Mouse (Mus musculus) retina, postnatal 1 day (tissue): Measurements from ENCODE around the gene Paqr6.

ENCODE experiments used
- DNase-seq: peaks from one replicate; pipeline ENCODE4 v3.0.0-alpha.2; 2012

Paqr6 gene

GRCm38 (mm10) chr3:88364337-88364736 lies at the start of gene Paqr6:
Paqr6 (plus strand) TSS chr3:88364584.
- peak; percentile 55 for DNase-seq

GRCm38 (mm10) chr3:88324951-88325405 lies 39.4 kb upstream of the Paqr6 start, which contains the start of gene Glmp:
Glmp (plus strand) TSS chr3:88325023.
- peak; percentile 85 for DNase-seq

GRCm38 (mm10) chr3:88328956-88329355 lies 35.4 kb upstream of the Paqr6 start:
- DNase-seq: no peak

DNA sequence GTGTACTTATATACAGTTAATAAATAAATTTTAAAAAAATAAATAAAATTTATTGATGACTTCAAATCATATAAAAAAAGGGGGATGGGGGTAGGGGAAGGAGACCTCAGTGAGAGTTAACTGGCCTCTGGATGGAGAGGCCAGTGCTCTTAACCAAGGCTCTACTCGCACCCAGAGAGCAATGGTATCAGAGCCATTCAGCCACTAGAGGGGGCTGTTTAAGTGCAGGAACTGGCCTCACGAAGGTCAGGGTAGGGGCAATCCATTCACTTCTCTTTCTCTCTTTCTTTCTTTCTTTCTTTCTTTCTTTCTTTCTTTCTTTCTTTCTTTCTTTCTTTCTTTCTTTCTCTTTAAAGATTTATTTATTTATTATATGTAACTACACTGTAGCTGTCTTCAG lies 33.1 kb upstream of the Paqr6 start:
- DNase-seq: peak; percentile 68

- DNase-seq: no peak
These were observed 30.2 kb upstream of the Paqr6 start for GRCm38 (mm10) chr3:88334029-88334658.

DNA sequence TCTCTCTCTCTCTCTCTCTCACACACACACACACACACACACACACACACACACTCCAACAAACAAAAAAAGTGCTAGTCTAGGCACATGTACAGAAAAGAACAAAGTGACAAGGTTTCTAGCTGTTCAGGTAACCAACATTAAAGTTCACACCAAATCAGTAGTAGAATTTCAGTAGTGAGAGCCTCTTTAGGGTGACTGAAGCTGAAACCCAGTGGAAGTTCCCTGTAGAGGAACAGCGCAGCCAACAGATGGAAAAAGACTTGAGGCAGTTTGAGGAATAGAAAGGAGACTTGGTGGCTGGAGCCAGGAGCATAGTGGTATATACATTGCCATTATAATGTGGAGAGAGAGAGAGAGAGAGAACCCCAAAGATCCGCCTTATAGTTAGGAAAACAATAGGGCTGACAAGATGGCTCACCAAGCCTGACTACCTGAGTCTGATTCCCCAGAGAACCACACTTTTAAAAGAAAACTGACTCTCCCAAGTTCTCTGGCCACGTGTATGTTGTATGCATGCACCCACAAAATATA lies 29.4 kb upstream of the Paqr6 start:
- no peak for DNase-seq

DNA sequence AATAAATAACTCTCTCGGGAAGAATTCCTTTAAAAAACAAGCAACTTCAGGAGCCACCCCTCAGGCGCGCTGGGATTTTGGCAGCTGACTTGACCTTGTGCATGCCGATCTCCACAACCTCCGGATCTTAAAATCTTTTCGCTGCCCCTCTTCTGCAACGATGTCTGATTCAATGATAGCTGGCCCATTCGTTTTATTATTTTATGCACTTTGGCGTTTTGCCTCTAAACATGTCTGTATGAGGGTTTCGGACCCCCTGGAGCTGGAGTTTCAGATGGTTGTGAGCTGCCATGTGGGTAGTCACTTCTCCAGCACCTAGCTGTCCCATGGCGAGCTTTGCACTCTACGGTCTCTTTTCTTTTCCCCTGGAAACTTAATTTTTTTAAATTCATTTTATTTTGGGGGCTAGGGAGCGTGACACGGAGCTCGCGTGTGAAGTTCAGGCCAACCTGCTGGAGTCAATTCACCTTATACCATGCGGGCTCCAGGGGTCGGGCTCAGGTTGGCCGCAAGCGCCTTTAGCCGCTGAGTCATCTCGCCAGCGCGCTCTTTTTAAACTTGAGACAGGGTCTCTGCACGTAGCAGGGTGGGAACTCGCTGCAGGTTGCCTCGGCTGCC lies 28.8 kb upstream of the Paqr6 start:
- no peak for DNase-seq

DNA sequence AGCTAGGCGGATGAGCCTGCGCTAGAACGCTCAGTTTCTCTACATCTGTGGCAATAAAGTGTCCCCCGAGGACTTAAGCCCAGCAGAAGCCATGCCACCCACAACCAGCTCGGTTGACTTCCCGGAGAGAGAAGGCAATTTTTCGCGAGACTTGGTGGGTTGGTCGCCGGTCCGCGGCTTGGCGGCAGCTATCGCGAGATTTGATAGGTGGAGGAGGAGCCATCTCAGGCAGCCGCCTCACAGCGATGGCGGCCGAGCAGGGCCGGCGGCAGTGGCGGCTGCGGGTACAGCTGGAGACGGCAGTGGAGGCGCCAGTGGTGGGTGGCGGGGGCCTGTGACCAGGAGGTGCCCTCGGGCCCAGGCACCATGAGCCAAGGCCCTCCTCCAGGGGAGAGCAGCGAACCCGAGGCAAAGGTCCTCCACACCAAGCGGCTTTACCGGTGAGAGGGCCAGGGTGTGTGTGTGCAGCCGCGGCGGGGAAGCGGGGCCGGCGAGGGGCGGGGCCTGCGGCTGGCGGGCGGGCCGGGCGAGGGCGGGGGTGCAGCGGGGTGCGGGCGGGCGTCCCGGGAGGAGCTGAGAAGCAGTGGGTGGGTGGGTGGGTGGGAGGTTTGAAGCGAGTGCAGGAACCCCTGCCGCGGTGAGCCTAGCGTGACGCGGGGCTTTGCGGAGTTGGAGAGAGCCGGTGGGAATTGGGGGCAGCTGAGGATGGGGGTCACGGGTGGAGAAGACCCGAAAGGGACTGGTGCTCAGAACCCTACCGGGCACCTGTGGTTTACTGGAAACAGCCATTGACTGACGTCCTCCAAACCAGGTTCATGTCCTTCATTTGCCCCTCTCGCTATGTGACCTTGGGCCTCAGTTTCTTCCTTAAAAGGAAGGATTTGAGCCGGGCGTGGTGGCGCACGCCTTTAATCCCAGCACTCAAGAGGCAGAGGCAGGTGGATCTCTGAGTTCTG lies 28.0 kb upstream of the Paqr6 start, which contains the start of the genes Tmem79 and Smg5:
Tmem79 (minus strand) TSS at position 91 of the 956 bp plus-strand sequence.
Smg5 (plus strand) TSS at position 203 of the 956 bp plus-strand sequence.
- peak; percentile 98 for DNase-seq

DNA sequence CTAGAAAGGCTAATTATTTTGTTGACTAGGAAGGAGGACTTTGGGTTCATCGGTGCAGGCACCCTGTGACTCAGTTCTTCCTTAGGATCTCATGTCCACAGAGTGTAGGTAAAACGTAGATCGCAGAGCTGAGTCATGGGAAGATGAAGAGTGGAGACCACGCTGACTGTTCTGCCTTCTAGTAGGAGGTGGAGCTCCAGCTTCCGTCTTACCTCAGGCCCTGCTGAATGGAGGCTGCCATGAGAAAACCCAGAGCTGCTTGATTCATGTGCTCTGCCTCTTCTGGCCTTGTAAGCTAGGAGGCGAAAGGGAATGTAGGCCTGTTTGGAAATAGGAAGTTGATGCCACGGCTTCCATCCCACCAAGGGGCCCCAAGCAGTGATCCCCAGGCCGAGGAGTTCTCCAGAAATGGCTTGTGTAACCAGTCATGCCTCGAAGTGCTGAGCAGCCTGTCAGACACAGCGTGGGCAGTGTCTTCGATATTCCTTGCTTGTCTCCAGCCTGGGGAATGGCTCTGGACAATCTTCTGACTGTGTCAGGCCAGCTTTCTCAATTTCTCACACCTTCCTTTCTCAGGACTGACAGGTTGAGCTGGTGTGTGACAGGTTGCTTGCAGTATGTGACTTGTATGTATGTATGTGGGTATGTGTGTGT lies 26.9 kb upstream of the Paqr6 start:
- DNase-seq: no peak

DNA sequence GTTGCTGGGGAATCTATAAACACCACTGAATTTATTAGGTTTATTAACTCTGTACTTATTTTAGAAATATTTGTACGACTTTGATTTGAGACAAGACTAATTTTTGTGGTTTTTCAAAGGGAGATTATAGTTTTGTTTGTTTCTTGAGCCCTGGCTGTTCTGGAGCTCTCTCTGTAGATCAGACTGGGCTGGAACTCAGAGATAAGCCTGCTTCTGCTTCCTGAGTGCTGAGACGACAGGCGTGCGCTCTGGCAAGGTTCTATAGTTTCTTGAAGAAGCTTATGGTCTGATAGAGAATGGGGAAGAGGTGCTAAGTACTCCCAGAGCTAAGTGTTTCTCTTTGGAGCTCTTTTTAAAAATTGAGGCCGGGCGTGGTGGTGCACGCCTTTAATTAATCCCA lies 26.1 kb upstream of the Paqr6 start:
- DNase-seq: no peak

DNA sequence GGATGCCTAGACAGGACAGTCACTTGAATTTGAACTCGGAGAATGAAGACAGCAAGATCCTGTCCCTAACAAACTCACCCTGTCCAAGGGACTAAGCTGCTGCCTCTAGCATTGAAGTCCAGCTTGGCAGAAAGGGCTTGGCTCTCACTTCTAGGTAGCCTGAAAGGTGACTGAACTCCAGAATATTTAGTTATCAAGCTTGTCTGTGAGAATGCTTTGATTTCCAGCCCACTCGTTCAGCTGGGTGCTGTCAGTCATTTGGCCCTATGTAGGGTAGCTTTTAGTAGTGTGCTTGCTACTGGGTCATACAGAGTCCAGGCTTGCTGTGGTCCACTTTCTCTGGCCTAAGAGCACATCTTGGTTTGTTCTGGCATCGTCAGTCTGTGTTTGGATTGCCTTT lies 25.4 kb upstream of the Paqr6 start:
- no peak for DNase-seq

DNA sequence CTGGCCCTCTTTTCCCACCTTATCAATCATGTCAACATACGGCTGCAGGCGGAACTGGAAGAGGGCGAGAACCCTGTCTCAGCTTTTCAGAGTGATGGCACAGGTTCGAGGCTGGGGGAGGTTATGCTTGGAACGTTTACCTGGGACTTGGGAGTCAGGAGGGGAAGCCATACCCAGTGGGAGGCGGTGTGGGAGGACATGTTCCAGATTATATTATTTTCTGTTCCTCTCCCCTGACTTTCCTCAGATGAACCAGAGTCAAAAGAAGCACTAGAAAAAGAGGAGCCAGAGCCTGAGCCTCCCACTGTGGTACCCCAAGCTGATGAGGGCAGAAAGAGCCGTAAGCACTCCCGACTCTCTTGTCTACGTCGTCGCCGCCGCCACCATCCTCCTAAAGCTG lies 13.7 kb upstream of the Paqr6 start:
- no peak for DNase-seq

- DNase-seq: no peak
These were observed 11.5 kb upstream of the Paqr6 start for GRCm38 (mm10) chr3:88352907-88353306.

GRCm38 (mm10) chr3:88354396-88355165 lies 9.8 kb upstream of the Paqr6 start:
- DNase-seq: no peak

DNA sequence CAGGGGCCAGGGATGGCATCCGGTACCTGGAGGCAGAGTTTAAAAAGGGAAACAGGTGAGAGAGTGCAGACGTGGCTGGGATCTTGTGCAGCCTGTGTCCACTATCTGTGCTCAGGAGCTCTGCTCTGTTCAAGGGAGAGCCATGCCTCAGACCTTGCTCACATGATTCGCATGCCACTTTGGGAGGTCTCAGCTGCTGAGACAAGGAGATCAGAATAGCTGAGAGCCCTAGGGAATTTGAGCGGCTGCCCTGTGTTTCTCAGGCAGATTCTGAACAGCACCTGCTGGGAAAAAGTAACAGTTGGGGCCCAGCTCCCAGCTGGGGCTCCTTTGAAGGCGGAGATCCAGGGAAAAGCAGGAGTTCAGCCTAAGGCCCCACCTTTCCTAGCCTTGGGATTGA lies 4.8 kb upstream of the Paqr6 start:
- DNase-seq: no peak

- DNase-seq: no peak
These were observed 4.4 kb upstream of the Paqr6 start for GRCm38 (mm10) chr3:88359989-88360388.

DNA sequence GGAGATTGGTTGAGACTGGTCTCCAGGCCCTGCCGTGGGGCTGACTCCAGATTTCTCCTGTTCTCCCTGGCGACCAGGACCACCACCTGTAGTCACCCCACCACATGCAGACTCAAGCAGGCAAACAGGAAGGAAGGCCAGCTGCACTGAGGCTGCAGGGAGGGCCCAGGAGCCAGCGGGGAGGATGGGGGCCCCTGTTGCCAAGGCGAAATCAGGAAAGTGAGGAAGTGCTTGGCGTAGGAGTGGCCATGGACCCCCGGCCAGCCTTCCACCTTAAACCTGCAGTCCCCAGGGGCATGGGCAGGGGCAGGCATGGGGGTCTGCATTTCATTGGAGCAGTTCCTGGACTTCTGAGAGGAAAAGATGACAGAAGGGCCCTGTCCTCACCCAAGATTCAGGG lies 3.3 kb upstream of the Paqr6 start:
- DNase-seq: no peak

- no peak for DNase-seq
These were observed 2.6 kb upstream of the Paqr6 start for GRCm38 (mm10) chr3:88361612-88362313.

GRCm38 (mm10) chr3:88363700-88364099 lies 684 bp upstream of the Paqr6 start:
- no peak for DNase-seq

- DNase-seq: no peak
These were observed 1.4 kb downstream of the Paqr6 start for GRCm38 (mm10) chr3:88365705-88366361.
